Mouse (Mus musculus): ENCODE data around the gene Slc27a4.
"Not testable (repeated sequence)": the region's sequence is repeated elsewhere in the genome, so short reads cannot be mapped to it uniquely, and the experiment has no call there.

Slc27a4 gene

DNA sequence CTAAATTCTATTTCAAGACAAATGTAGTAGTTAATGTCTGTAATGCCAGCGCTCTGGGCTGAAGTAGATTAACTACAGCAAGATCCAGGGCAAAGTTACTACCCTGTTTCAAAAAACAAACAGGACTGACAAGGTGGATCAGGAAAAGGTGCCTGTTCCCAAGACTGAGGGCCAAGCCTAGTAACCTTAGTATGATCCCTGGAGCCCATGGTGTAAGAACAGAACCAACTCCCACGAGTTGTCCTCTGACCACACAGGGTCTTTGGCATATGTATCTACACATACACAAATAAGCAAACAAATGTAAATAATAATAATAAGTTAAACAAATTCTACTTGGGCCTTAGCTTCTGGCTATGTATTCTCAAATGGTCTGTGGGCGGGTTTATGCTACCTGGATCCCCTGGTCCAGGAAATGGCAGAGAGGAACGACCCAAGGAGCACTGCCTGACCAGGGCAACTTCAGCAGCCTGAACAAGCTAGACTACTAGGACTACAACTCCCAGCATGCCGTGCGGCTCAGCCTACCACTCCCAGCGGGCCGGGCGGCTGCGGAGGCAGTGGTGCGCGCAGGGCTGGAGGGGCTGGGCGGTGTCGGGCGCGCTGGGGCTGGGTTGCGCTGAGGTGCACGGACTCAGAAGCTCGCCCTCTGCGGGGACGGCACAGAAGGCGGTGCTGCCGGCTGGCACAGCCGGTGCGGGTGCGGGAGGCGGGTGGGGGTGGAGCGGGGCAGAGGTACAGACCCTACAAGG, at the start of gene Slc27a4:
TSS of gene Slc27a4 (plus strand) at position 560 of the 752 bp plus-strand sequence.
- DNase-seq: peak; percentile 98 to 99

DNA sequence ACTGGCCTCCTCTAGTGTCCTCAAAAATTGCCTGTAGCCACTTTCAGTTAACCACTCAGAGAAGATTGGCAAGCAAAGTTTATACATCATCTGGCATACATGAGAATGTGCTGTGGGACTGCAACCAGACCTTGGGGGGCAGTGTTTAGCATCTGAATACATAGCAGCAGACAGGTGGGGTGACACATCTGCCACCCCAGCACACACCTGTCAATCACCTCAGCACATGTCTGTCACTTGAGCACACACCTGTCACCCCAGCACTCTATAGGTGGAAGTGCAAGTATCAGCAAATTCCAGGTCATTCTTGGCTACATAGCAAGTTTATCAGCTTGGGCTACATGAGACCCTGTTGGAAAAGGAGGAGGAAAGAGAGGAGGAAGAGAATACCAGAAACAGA, 46.7 kb upstream of the Slc27a4 start:
- DNase-seq: no peak

DNA sequence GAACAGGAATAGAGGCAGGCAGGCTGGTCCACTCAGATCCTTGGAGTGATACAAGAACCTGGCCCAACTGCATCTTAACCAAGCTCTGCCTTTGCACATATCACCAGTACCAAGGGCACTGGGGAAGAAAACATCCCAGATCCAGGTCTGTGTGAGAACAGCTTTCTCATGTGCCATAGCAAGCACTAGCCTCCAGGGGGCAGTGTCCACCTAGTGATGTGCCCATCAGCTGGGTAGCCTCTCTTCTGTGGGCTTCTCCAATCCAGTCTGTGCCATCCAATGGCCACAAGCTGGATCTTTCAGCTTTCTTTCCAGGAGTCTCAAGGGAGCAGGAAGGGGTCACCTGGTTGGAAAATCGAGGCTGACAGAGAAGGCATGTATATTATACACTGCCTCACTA, 37.6 kb upstream of the Slc27a4 start:
- DNase-seq: peak; percentile 83 to 89

DNA sequence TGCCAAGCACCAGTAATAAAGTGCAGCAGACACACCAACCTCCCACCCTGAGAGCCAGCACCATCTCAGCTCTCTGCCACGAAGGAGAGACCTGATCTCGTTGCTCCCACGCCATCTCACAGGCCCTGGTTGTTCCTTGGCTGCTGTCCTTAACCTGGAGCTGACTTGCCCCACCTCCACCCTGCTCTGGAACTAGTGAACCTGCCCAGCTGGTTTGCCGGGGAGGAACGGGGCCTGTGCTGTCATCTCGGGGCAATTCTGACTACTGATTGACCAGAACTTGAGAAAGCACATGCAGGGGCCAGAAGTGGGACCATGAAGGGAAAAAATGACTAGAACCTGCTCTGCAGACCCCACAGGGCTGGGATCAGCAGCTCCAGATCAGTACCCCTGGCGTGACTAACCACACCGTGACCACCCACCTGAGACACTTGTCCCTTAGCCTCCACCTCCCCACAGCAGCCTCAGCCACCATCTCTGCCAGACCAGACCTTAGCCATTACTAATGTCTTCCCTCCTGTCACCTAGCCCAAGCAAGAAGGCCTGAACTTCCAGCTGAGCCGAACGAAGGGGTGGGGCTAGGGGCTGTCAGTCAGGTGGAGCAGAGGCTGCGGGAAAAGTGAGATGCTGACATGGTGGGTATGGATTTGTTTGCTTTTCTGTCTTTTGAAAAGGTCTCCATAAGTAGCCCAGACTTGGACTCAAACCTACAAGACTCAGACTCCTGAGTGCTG, 34.3 kb upstream of the Slc27a4 start:
- DNase-seq: no peak

DNA sequence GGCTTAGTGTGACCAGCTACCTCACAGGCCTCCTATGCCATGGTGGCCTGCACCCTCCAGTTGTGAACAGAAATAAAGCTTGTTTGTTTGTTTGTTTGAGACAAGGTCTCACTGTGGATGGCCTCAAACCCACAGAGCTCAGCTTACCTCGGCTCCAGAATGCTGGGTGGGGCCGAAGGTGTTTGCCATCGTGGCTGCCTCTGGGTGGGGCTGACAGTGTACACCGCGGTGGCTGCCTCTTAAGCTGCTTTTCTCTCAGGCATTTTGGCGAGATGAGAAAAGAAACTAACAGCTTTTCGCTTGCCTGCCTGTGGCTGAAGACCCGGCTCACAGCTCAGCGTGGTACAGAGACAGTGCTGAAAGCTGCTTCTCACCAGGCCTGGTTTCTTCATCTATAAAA, 33.5 kb upstream of the Slc27a4 start:
- DNase-seq: no peak

DNA sequence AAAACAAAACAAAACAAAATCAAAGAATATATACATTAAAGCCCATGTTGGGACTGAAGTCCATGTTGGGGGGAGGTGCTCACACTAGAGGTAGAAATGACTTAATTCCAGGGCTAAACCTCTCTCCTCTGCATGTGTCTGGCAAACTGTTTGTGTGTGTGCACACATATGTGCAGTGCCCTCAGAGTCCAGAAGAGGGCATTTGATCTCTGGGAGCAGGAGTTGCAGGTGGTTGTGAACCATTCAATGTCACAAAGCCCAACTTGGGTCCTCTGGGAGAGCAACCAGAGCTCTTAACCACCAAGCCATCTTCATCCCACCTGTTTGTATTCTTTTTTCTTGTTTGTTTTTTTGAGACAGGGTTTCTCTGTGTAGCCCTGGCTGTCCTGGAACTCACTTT, 32.3 kb upstream of the Slc27a4 start:
- DNase-seq: no peak

DNA sequence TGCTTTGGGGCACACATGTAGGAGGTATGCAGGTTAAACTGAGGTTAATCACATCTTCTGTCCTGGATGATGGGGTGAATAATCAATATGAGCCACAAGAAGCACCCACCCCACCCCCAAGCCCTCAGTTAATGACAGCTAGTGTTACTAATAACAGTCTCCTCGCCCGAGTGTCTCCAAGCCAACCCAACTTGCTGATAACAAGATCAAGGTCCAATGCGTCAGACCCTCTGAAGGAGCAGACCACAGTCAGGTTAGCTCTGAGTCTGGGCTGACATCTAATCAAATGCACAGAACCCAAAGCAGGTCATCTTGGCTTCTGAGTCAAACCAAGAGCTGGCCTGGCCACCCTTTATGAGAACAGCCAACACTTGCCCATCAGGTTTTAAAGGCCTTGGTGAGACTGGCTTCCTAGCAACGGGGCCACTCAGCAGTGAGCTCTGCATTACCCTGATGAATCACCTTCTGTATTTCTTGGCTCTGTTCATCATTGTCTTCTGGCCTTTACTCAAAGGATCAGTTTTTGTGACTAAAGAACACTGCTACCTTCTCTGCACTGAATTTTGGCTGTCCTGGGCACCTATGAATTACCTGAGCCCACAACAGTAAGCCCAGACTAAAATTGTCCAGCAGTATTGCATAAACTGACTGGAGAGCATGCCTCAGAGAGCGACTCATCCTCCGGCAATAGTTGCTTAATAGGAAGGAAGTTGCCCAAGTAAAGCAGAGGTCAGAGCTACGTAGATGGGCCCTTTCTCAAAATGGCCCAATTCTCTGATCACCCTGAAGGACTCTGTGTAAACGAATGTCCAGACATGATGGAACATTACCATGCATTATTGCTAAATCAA, 30.6 kb upstream of the Slc27a4 start:
- DNase-seq: no peak

DNA sequence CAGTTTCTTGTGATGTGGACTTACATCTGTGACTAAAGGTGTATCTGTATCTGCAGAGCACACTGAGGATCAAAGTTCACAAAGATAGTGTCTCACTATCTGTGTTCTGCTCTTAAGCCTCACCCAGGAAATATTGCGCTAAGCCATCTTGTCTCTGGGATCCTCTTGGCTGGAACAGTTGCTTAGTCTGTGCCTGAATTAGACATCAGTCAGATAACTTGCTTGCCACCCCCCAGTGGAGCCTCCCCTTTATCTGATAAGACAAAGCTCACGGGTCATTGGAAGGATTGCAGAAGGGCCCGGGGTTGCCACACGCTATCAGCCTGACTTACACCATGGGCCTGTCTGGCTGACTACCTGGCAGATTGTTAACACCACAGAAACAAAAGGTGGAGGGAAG, 29.1 kb upstream of the Slc27a4 start:
- DNase-seq: no peak

DNA sequence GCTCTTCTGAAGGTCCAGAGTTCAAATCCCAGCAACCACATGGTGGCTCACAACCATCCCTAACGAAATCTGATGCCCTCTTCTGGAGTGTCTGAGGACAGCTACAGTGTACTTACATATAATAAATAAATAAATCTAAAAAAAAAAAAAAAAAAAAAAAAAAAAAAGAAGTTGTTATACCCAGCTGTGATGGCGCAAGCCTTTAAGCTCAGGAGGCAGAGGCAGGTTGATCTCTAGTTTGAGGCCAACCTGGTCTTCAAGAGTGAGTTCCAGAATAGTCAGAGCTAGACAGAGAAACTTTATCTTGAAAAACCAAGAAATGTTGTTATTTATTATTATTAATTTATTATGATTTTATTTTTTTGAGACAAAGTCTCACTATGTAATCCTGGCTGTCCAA, 21.2 kb upstream of the Slc27a4 start:
- DNase-seq: not testable (repeated sequence)

DNA sequence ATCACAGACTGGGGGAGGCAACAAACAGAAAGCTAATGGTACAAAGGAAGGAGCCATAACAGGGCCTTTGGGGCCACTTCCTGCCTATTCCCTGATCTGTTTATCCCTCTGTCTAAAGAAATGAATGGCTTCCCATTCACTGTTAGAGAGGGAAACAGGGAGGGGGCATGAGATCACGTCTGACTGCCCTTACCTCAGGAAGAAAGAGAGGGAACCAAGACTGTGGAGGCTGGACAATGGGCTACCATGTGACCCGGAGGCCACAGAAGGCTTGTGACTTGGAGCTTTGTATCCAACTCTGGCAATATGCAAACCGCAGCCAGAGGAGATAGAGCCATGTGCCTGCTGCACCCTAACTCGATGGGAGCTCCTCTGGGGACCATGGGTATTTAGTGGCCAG, 18.1 kb upstream of the Slc27a4 start:
- no peak for DNase-seq

DNA sequence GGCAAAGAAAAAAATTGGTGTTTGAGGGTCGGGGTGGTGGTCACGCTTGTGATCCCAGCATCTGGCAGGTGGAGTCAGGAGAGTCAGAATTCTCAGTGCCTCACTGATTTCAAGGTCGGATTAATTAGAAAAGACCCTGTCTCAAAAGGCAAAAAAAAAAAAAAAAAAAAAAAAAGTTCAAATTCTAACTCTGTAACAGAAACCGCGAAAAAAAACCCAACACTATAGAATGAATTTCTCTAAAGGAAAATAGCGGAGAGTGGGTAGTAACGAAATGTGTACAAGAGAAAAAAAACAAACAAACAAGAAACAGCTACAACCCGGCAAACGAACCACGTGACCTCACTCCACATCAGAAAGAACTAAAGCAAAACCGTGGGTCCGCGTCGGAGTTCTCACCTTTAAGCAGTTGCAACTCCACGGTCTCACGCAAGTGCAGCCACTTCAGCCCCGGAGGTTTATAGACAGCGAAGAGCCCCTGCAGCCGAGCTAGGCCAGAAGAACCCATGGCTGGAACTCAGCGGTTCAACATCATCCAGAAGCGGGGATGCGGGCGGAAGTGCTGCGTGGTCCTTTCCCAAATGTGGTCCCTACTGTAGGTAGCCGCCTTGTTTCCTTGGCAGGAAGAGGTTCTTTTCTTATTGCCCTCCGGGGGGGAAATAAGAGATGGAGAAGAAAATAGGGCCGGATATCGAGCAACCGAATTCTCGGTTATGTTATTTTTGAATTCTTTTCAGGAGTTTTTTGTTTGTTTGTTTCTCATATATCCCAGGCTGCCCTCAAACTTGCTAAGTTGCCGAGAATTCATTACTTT, 15.1 kb upstream of the Slc27a4 start, which contains the start of gene Coq4:
TSS of gene Coq4 (plus strand) at position 390 of the 814 bp plus-strand sequence.
- DNase-seq: peak; percentile 92 to 95

DNA sequence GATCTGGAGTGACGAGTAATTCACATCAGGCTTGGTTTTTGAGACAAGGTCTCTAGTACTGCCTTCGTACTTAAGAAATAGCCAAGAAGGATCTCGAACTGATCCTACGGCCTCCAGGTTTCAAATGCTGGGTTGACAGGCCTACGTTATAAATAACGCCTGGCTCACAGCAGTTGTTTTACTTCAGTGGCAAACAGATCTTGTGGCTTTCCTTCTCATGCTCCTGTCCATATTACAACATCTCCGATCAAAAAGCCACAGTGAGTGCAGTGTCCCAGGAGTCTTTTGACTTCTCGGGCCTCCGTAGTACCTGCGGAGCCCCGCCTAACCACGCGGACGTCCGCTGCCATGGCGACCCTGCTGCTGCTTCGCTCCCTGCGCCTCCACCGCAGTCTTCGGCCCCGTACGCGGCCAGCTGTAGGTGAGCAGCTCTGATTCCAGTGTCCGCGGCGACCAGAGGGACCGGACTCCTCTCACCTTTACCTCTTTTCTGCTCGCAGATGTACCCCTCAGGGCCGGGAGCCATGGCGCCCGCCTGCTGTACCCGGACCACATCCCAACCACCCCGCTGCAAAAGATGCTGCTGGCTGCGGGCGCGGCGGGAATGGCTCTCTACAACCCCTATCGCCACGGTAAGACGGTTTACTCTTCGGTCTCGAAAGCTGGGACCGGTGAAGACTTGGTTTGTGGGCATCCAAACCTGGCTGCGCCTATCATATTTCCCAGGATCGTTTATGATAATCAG, 14.3 kb upstream of the Slc27a4 start, which contains the start of gene Trub2:
TSS of gene Trub2 (minus strand) at position 566 of the 745 bp plus-strand sequence.
- DNase-seq: peak; percentile 86 to 89

DNA sequence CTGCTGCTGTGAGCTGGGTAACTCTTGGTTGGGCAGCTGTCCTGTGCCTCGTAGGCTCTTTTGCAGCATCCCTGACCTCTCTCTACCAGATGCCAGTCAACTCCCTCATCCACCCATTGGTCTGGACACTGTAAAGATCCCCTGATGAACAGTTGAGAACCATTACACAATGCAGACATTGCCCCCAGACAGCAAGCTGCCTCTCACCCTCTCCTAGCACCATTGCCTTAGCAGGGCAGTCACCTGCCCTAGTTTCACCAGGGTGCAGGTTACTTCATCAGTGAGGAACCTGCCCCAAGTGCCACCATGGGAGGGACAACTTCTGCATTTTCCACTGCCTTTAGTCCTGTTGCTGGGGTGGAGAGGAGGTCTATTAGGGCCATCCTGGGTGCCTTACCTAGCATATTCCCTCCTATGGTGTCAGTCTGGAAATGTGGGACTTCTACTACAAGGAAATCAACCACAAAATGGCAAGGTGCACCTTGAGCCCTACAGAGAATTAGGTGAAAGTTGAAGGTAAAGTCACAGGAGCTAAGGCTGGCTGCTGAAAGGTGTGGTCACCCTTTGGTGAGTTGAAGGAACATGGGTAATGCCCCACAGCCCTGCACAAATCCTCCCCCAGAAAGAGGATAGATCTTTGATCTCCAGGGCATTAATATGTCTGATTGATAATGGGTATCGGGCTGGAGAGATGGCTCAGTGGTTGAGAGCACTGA, 9.5 kb upstream of the Slc27a4 start:
- DNase-seq: no peak

DNA sequence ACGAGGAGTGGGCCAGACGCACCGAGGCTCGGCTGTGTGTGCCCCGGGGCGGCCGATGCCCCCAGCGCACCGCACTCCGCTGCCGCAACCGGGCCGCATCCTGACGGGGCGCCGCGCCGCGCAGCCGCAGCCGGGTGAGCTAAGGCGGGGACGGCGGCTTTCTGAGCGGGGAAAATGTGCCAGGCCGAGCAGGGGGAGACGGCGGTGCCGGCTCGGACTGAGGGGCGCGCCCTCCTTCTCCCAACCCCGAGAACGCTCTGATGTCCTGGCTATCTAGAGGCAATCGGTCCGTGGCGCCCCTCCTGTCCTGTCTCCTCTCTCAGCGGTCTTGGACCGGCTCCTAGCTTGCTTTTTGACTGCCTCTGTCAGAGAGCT, 380 bp downstream of the Slc27a4 start:
- no peak for DNase-seq

DNA sequence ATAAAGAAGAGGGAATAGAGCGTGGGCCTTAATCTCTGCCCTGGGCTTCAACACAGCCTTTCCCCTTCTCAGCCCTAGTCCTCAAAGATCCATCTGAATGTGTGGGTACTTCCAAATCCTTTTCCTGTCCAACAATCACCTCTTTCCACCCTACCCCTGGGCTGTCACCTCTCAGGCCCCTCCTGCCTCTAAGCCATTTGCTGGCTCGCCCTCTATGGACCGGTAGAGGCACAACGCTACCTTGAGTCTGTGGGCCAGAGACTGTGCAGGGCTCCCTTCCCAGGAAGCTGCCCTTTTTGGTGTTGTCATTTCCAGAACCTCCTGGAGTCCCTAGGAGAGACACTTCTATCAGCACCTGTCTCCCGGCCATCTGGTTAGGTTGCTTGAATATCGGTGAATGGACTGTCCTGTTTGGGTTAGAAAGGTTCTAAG, 982 bp downstream of the Slc27a4 start:
- peak; percentile 71 to 74 for DNase-seq

DNA sequence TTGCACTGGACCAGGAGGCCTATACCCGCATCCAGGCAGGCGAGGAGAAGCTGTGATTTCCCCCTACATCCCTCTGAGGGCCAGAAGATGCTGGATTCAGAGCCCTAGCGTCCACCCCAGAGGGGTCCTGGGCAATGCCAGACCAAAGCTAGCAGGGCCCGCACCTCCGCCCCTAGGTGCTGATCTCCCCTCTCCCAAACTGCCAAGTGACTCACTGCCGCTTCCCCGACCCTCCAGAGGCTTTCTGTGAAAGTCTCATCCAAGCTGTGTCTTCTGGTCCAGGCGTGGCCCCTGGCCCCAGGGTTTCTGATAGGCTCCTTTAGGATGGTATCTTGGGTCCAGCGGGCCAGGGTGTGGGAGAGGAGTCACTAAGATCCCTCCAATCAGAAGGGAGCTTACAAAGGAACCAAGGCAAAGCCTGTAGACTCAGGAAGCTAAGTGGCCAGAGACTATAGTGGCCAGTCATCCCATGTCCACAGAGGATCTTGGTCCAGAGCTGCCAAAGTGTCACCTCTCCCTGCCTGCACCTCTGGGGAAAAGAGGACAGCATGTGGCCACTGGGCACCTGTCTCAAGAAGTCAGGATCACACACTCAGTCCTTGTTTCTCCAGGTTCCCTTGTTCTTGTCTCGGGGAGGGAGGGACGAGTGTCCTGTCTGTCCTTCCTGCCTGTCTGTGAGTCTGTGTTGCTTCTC, 13.4 kb downstream of the Slc27a4 start:
- no peak for DNase-seq

DNA sequence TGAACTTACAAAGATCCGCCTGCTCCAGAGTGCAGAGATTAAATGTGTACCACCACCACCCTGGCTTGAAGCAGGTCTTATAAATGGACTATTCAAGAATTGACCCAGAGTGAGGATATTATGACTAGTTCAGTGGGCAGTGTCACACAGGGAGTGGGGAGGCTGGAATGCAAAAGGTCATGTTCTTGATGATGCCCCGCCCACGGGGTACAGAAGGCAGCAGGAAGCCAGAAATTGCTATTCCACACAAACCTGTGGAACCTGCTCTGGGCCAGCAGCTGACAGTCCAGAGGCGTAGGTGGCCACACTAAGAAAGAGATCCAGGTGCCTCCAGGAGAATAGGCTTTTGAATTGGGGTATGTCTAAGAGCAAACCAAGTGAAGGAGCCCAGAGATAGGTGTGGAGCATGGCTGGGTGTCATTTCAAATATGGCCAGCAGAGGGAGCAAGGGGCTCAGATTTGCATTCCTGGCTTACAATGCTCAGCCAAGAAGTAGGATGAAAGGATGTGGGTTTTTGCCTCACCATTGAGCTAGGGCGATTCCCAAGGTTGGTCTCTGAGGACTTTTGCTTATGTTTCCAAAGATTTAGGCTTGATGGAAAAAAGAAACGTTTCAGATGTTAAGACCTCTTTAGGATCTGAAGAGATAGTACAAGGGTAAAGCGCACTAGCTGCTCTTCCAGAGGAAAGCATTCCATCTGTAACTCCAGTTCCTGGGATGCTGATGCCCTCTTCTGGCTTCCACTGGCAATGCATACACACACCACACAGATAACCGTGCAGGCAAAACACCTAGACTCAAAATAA, 15.2 kb downstream of the Slc27a4 start:
- DNase-seq: peak; percentile 94 to 96

DNA sequence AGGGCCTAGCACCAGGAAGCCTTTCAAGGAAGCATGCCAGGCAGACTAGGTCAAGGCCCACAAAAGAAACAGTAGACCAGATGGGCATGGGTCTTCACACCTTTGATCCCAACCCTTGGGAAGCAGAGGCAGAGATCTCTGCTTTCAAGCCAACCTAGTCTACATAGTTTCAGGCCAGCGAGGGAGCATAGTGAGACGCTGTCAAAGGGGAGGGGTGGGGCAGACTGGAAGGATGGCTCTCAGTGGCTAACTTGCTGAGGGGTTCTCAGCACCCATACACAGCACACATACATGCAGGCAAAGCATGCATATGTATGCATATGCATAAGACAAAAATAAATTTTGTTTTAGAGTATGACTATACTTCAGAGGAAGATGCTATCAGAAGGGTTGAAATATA, 16.9 kb downstream of the Slc27a4 start:
- DNase-seq: no peak
